Mouse (Mus musculus): Measurements from ENCODE around the gene Tmem273. TPM values are rescaled to one million over a fixed set of nuclear protein-coding genes. Genes with fewer than 3 reads are reported as not detected.

The Tmem273 gene
- polyA plus RNA-seq, 1 experiment from 2014 or later = 0.18 TPM

GRCm38 (mm10) chr14:32836191-32836590, 50.4 kb downstream of the Tmem273 start:
- H3K4me1 ChIP-seq = 0 out of 2 replicates have a peak, but pooled peaks cover 15% of the 10 kb centered on the region
- H3K27ac ChIP-seq = no peak overlapping the region
- H3K9me3 ChIP-seq = no peaks in the 10 kb centered on the region
- H3K27me3 ChIP-seq (ENCODE audit: insufficient read depth, poor library complexity, severe bottlenecking) = peaks cover 22% of the 10 kb centered on the region
- DNase-seq (ENCODE audit: low spot score) = peak; percentile 64
- H3K36me3 ChIP-seq = no peaks in the 10 kb centered on the region
- 87% methylated on average over 11 of the region's 11 CpGs for WGBS
- H3K4me3 ChIP-seq = no peak overlapping the region

GRCm38 (mm10) chr14:32842052-32842451, 56.3 kb downstream of the Tmem273 start:
- no peaks in the 10 kb centered on the region for H3K4me1 ChIP-seq
- H3K27me3 ChIP-seq (ENCODE audit: insufficient read depth, poor library complexity, severe bottlenecking) = no peaks in the 10 kb centered on the region
- no peaks in the 10 kb centered on the region for H3K9me3 ChIP-seq
- H3K4me3 ChIP-seq = no peak overlapping the region
- H3K36me3 ChIP-seq = no peaks in the 10 kb centered on the region
- H3K27ac ChIP-seq = no peak overlapping the region
- DNase-seq (ENCODE audit: low spot score) = no peak

GRCm38 (mm10) chr14:32854059-32854458, 68.3 kb downstream of the Tmem273 start:
- WGBS = 87% methylated on average over 4 of the region's 4 CpGs
- H3K36me3 ChIP-seq = no peaks in the 10 kb centered on the region

GRCm38 (mm10) chr14:32856246-32856645, 70.5 kb downstream of the Tmem273 start:
- peak; percentile 66 for DNase-seq (ENCODE audit: low spot score)
- H3K4me3 ChIP-seq = peak overlapping the region; percentile 79
- WGBS = 32% methylated on average over 5 of the region's 5 CpGs
- H3K36me3 ChIP-seq = no peaks in the 10 kb centered on the region
- no peaks in the 10 kb centered on the region for H3K9me3 ChIP-seq
- H3K27ac ChIP-seq = peak overlapping the region; percentile 89
- peaks cover 43% of the 10 kb centered on the region for H3K4me1 ChIP-seq
- peaks cover 34% of the 10 kb centered on the region for H3K27me3 ChIP-seq (ENCODE audit: insufficient read depth, poor library complexity, severe bottlenecking)

More at GRCm38 (mm10) chr14:32854059-32854458, 68.3 kb downstream of the Tmem273 start:
- H3K4me1 ChIP-seq = peaks cover 21% of the 10 kb centered on the region
- peaks cover 30% of the 10 kb centered on the region for H3K27me3 ChIP-seq (ENCODE audit: insufficient read depth, poor library complexity, severe bottlenecking)
- no peak overlapping the region for H3K4me3 ChIP-seq
- no peaks in the 10 kb centered on the region for H3K9me3 ChIP-seq
- H3K27ac ChIP-seq = no peak overlapping the region
- peak; percentile 33 for DNase-seq (ENCODE audit: low spot score)

GRCm38 (mm10) chr14:32856681-32857328, 71.0 kb downstream of the Tmem273 start, which contains the start of gene Vstm4:
Vstm4 (plus strand) TSS chr14:32856756.
- H3K27ac ChIP-seq = peak within 1 kb of the TSS; percentile 89
- peaks cover 34% of the 10 kb centered on the region for H3K27me3 ChIP-seq (ENCODE audit: insufficient read depth, poor library complexity, severe bottlenecking)
- 2% methylated on average over 68 of the region's 68 CpGs for WGBS
- H3K9me3 ChIP-seq = no peaks in the 10 kb centered on the region
- H3K4me1 ChIP-seq = peaks cover 48% of the 10 kb centered on the region
- H3K36me3 ChIP-seq = no peaks in the 10 kb centered on the region
- H3K4me3 ChIP-seq = peak within 1 kb of the TSS; percentile 79
- peak; percentile 81 for DNase-seq (ENCODE audit: low spot score)

GRCm38 (mm10) chr14:32858361-32858760, 72.6 kb downstream of the Tmem273 start:
- H3K4me3 ChIP-seq = no peak overlapping the region
- H3K9me3 ChIP-seq = no peaks in the 10 kb centered on the region
- 0 out of 2 replicates have a peak overlapping the region, but pooled peaks have one; percentile 23 for H3K27ac ChIP-seq
- H3K4me1 ChIP-seq = peaks cover 50% of the 10 kb centered on the region
- DNase-seq (ENCODE audit: low spot score) = peak; percentile 57
- 94% methylated on average over 10 of the region's 10 CpGs for WGBS
- no peaks in the 10 kb centered on the region for H3K36me3 ChIP-seq
- peaks cover 34% of the 10 kb centered on the region for H3K27me3 ChIP-seq (ENCODE audit: insufficient read depth, poor library complexity, severe bottlenecking)

- H3K36me3 ChIP-seq = no peaks in the 10 kb centered on the region
- H3K4me3 ChIP-seq = no peak overlapping the region
- DNase-seq (ENCODE audit: low spot score) = peak; percentile 51
- H3K27ac ChIP-seq = peak overlapping the region; percentile 42
- H3K9me3 ChIP-seq = no peaks in the 10 kb centered on the region
- peaks cover 50% of the 10 kb centered on the region for H3K4me1 ChIP-seq
- H3K27me3 ChIP-seq (ENCODE audit: insufficient read depth, poor library complexity, severe bottlenecking) = peaks cover 34% of the 10 kb centered on the region
- 68% methylated on average over 6 of the region's 6 CpGs for WGBS
Observed at GRCm38 (mm10) chr14:32858941-32859510, 73.3 kb downstream of the Tmem273 start.

GRCm38 (mm10) chr14:32859831-32860569, 74.2 kb downstream of the Tmem273 start:
- Histone ChIP-seq H3K9me3 (no peaks in the 10 kb centered on the region), H3K27me3 (ENCODE audit: insufficient read depth, poor library complexity, severe bottlenecking) (peaks cover 34% of the 10 kb centered on the region), H3K36me3 (no peaks in the 10 kb centered on the region), H3K4me3 (no peak overlapping the region), H3K4me1 (peaks cover 50% of the 10 kb centered on the region), H3K27ac (peak overlapping the region; percentile 56)
- 46% methylated on average over 11 of the region's 11 CpGs for WGBS
- DNase-seq (ENCODE audit: low spot score) = peak; percentile 72

GRCm38 (mm10) chr14:32861149-32861581, 75.4 kb downstream of the Tmem273 start:
- Histone ChIP-seq H3K27me3 (ENCODE audit: insufficient read depth, poor library complexity, severe bottlenecking) (peaks cover 25% of the 10 kb centered on the region), H3K9me3 (no peaks in the 10 kb centered on the region), H3K4me1 (peaks cover 47% of the 10 kb centered on the region), H3K36me3 (no peaks in the 10 kb centered on the region), H3K4me3 (peak overlapping the region; percentile 10; the same call in 1 of the 2 replicates), H3K27ac (peak overlapping the region; percentile 81)
- WGBS = 12% methylated on average over 6 of the region's 6 CpGs
- peak; percentile 85 for DNase-seq (ENCODE audit: low spot score)

- Histone ChIP-seq H3K9me3 (no peaks in the 10 kb centered on the region), H3K27me3 (ENCODE audit: insufficient read depth, poor library complexity, severe bottlenecking) (peaks cover 20% of the 10 kb centered on the region), H3K4me3 (peak overlapping the region; percentile 10; the same call in 1 of the 2 replicates), H3K4me1 (peaks cover 42% of the 10 kb centered on the region), H3K36me3 (no peaks in the 10 kb centered on the region), H3K27ac (peak overlapping the region; percentile 81)
- DNase-seq (ENCODE audit: low spot score) = no peak
- 35% methylated on average over 2 of the region's 2 CpGs for WGBS
Observed at GRCm38 (mm10) chr14:32861656-32862055, 75.9 kb downstream of the Tmem273 start.

GRCm38 (mm10) chr14:32865331-32865730, 79.6 kb downstream of the Tmem273 start:
- Histone ChIP-seq H3K27me3 (ENCODE audit: insufficient read depth, poor library complexity, severe bottlenecking) (no peaks in the 10 kb centered on the region), H3K4me3 (no peak overlapping the region), H3K4me1 (peaks cover 16% of the 10 kb centered on the region), H3K27ac (no peak overlapping the region), H3K9me3 (no peaks in the 10 kb centered on the region), H3K36me3 (no peaks in the 10 kb centered on the region)
- WGBS = 82% methylated on average over 3 of the region's 3 CpGs
- no peak for DNase-seq (ENCODE audit: low spot score)
